9 mouse cellular contexts compared by ENCODE assay signal in genomic region chr5:134232568-134232967, GRCm38 (mm10). TPM values are rescaled to one million over a fixed set of nuclear protein-coding genes. Genes with fewer than 3 reads are reported as not detected.
DNase-seq lines count a peak whose midpoint lies in the region; ATAC-seq and TF ChIP-seq lines count a peak whose summit lies in the region.
"Had no signal": no experiment of that assay in that cellular context is flagged by ENCODE, and none has a peak within 500 bp of the region (broad histone marks: within the 10 kb centered on the region; RNA-seq: fewer than 3 reads in every experiment).

No protein-coding gene starts in this region.

- no peaks in the 10 kb centered on the region for H3K27me3 ChIP-seq in liver, adult 2 months (ENCODE audit: control insufficient read depth, insufficient read depth, low read length)
- H3K27me3 ChIP-seq: limb, embryonic 13.5 days had no signal

- DNase-seq in layer of hippocampus, adult 9-11 months, result peak; percentile 86
- no peak for DNase-seq in layer of hippocampus, postnatal 36 days
- DNase-seq in heart, postnatal 25 days (ENCODE audit: low spot score), result peak; percentile 35
- peak; percentile 30 for DNase-seq in liver, adult 2 months (ENCODE audit: extremely low read depth, low read depth, low spot score)
- no peak for DNase-seq in ovary, postnatal 14 days (ENCODE audit: low spot score)
- DNase-seq in frontal cortex, postnatal 25 days (ENCODE audit: low spot score in 2 of 2), result no peak

- no peak overlapping the region for H3K4me3 ChIP-seq in liver, adult 2 months (ENCODE audit: insufficient read depth, low read depth, low read length)
- H3K4me3 ChIP-seq: limb, embryonic 13.5 days had no signal

- no peak for TF ChIP-seq POLR2A in liver, adult 2 months (IDR thresholded peaks at IDR 0.05; ENCODE audit: extremely low read depth, insufficient read depth, low read length)

- TF ChIP-seq CTCF in liver, adult 2 months (IDR thresholded peaks at IDR 0.05; ENCODE audit: low read depth, low read length), result no peak

- peak; percentile 63 for ATAC-seq in neutrophil, adult 5-6 weeks (ENCODE audit: extremely low read depth, insufficient number of reproducible peaks, low FRiP score, poor library complexity, severe bottlenecking)
- no peak for ATAC-seq in erythroid progenitor cell, adult 5-6 weeks (replicated peaks; ENCODE audit: low FRiP score, poor library complexity, severe bottlenecking)

- intact Hi-C loops in heart, postnatal 25 days (cut with DNase I), result no loop called here

- no peaks in the 10 kb centered on the region for H3K36me3 ChIP-seq in liver, adult 2 months (ENCODE audit: control insufficient read depth, insufficient read depth, low read length)

- no peak overlapping the region for H3K9ac ChIP-seq in liver, adult 2 months (ENCODE audit: low read depth, low read length)
- H3K9ac ChIP-seq: limb, embryonic 13.5 days had no signal

- H3K79me2 ChIP-seq in liver, adult 2 months (ENCODE audit: control insufficient read depth, insufficient read depth, low read length), result no peaks in the 10 kb centered on the region

- H3K4me1 ChIP-seq in liver, adult 2 months (ENCODE audit: control insufficient read depth, insufficient read depth, low read length), result no peaks in the 10 kb centered on the region

- H3K27ac ChIP-seq in liver, adult 2 months (replicated peaks; ENCODE audit: insufficient read depth, low read depth, low read length), result 0 out of 2 replicates have a peak overlapping the region, but pooled peaks have one; percentile 48
- H3K27ac ChIP-seq: limb, embryonic 13.5 days had no signal

- 37% methylated on average over 7 of the region's 7 CpGs for WGBS in liver, adult 2 months

RNA-seq across cellular contexts. Expression of gene Ncf1, which starts 3.1 kb away (rescaled TPM):
- 1 to 10 TPM; 6.3 to 9.3 TPM for total RNA-seq in layer of hippocampus, postnatal 36 days (2021)
- total RNA-seq in heart, postnatal 25 days (2021), result 1 to 10 TPM; 5.0 to 5.3 TPM
- 2.9 and 4.3 TPM in 2 replicates for total RNA-seq in liver, adult 2 months (2014; rRNA removed)
- 2.2 and 3.3 TPM in 2 replicates for polyA plus RNA-seq in liver, adult 2 months (2012; rRNA removed)
- 432 and 448 TPM in 2 replicates for total RNA-seq in neutrophil, adult 5-6 weeks (2017)
- 44.0 and 44.4 TPM in 2 replicates for total RNA-seq in erythroid progenitor cell, adult 5-6 weeks (2015; ENCODE audit: low replicate concordance)
- total RNA-seq in erythroid progenitor cell, adult 5-6 weeks (2017; ENCODE audit: low replicate concordance), result 23.7 and 42.1 TPM in 2 replicates

RNA-seq across cellular contexts. Expression of gene Gtf2ird2, which starts 48.7 kb away (rescaled TPM):
- total RNA-seq in layer of hippocampus, postnatal 36 days (2021), result 10 to 100 TPM; 14.0 to 14.6 TPM
- 1 to 10 TPM; 4.0 to 5.1 TPM for total RNA-seq in heart, postnatal 25 days (2021)
- 3.1 and 4.2 TPM in 2 replicates for total RNA-seq in liver, adult 2 months (2014; rRNA removed)
- 2.4 and 2.8 TPM in 2 replicates for polyA plus RNA-seq in liver, adult 2 months (2012; rRNA removed)
- 9.5 and 13.1 TPM in 2 replicates for total RNA-seq in neutrophil, adult 5-6 weeks (2017)
- 1.3 TPM in 1 of 2 replicates, not detected in the other for total RNA-seq in erythroid progenitor cell, adult 5-6 weeks (2015; ENCODE audit: low replicate concordance)
- total RNA-seq in erythroid progenitor cell, adult 5-6 weeks (2017; ENCODE audit: low replicate concordance), result 0.53 and 2.7 TPM in 2 replicates

RNA-seq across cellular contexts. Expression of gene Rcc1l, which starts 56.0 kb away (rescaled TPM):
- 10 to 100 TPM; 14.5 to 15.9 TPM for total RNA-seq in layer of hippocampus, postnatal 36 days (2021)
- total RNA-seq in heart, postnatal 25 days (2021), result 10 to 100 TPM; 27.6 to 30.5 TPM
- 9.9 and 11.2 TPM in 2 replicates for total RNA-seq in liver, adult 2 months (2014; rRNA removed)
- polyA plus RNA-seq in liver, adult 2 months (2012; rRNA removed), result 16.4 and 16.9 TPM in 2 replicates
- total RNA-seq in neutrophil, adult 5-6 weeks (2017), result 4.2 and 7.8 TPM in 2 replicates
- total RNA-seq in erythroid progenitor cell, adult 5-6 weeks (2015; ENCODE audit: low replicate concordance), result 6.7 TPM in 1 of 2 replicates, not detected in the other
- 3.2 TPM in 1 of 2 replicates, not detected in the other for total RNA-seq in erythroid progenitor cell, adult 5-6 weeks (2017; ENCODE audit: low replicate concordance)

Comparison
In these comparisons a context has a peak if more than half of its experiments do, and no peak if none do; other contexts are left out.
1. DNase-seq: peak in layer of hippocampus, adult 9-11 months (single experiment), heart, postnatal 25 days (single experiment) and liver, adult 2 months (single experiment); none in layer of hippocampus, postnatal 36 days (0 of 2), ovary, postnatal 14 days (single experiment) and frontal cortex, postnatal 25 days (0 of 2).